Mouse (Mus musculus) MEL (cell line): ENCODE measurements at regions not wholly inside any gene's neighbourhood (a gene's known extent, or its start where the extent isn't known, plus 50 kb on each side); places are given as distances from the start of the nearest gene placed in this dataset.

ENCODE experiments used
- DNase-seq: peaks from one replicate; pipeline ENCODE4 v3.0.0; 2011; ENCODE audit warnings: low read depth, low spot score
- H3K27ac ChIP-seq: 2 replicates; pipeline ENCODE4 v1.5.1; 2012; ENCODE audit warnings: low read depth, mild to moderate bottlenecking, control low read depth, low read length, moderate library complexity; ENCODE audit not compliant: control insufficient read depth
- H3K27me3 ChIP-seq, 2 experiments: fragments of 150-350 bp in 1 of 2; sonication (generic) in 1 of 2; 2 replicates each; pipeline ENCODE4 v1.6.1; 2012; ENCODE audit warnings: low read length in 2 of 2, mild to moderate bottlenecking in 2 of 2, improper control_type of control experiment in 1 of 2, moderate library complexity in 1 of 2; ENCODE audit not compliant: insufficient read depth in 2 of 2, control insufficient read depth in 1 of 2
- H3K36me3 ChIP-seq, 2 experiments: 2 replicates each; pipeline ENCODE4 v1.6.1; 2012 to 2014; ENCODE audit warnings: low read length in 2 of 2, improper control_type of control experiment in 1 of 2, inconsistent platforms in 1 of 2, mild to moderate bottlenecking in 1 of 2; ENCODE audit not compliant: insufficient read depth in 2 of 2, control insufficient read depth in 1 of 2
- H3K4me1 ChIP-seq, 2 experiments: fragments of 150-350 bp in 1 of 2; sonication (generic) in 1 of 2; 2 replicates each; pipeline ENCODE4 v1.6.1; 2012; ENCODE audit warnings: low read length in 2 of 2, improper control_type of control experiment in 1 of 2, mild to moderate bottlenecking in 1 of 2; ENCODE audit not compliant: insufficient read depth in 2 of 2, control insufficient read depth in 1 of 2
- H3K4me3 ChIP-seq, 2 experiments: fragments of 150-350 bp in 1 of 2; sonication (generic) in 1 of 2; 2 replicates each; pipeline ENCODE4 v1.5.1; 2012; ENCODE audit warnings: low read depth in 2 of 2, low read length in 2 of 2, mild to moderate bottlenecking in 2 of 2, moderate library complexity in 2 of 2, control low read depth in 1 of 2, improper control_type of control experiment in 1 of 2; ENCODE audit not compliant: control insufficient read depth in 1 of 2, insufficient read depth in 1 of 2
- H3K79me2 ChIP-seq: 2 replicates; pipeline ENCODE4 v1.6.1; 2012; ENCODE audit warnings: mild to moderate bottlenecking, low read length, moderate library complexity; ENCODE audit not compliant: control insufficient read depth, poor library complexity, insufficient read depth
- H3K9ac ChIP-seq: 2 replicates; pipeline ENCODE4 v1.6.1; 2012; ENCODE audit warnings: low read depth, mild to moderate bottlenecking, control low read depth, low read length, moderate library complexity; ENCODE audit not compliant: control insufficient read depth, poor library complexity, severe bottlenecking
- H3K9me3 ChIP-seq: fragments of 150-350 bp; sonication (generic); replicated peaks from 2 replicates; pipeline ENCODE4 v1.6.1; 2012; ENCODE audit warnings: mild to moderate bottlenecking, low read length, improper control_type of control experiment, moderate library complexity; ENCODE audit not compliant: insufficient read depth
- BHLHE40 ChIP-seq: IDR thresholded peaks from 2 replicates; pipeline ENCODE4 v1.6.1; 2012; ENCODE audit warnings: low read depth, mild to moderate bottlenecking, inconsistent platforms, low read length, improper control_type of control experiment, borderline replicate concordance
- CHD1 ChIP-seq: IDR thresholded peaks from 2 replicates; pipeline ENCODE4 v1.6.1; 2012; ENCODE audit warnings: low read depth, mild to moderate bottlenecking, inconsistent platforms, low read length, improper control_type of control experiment
- CHD2 ChIP-seq: IDR thresholded peaks from 2 replicates; pipeline ENCODE4 v1.6.1; 2011; ENCODE audit warnings: low read length, improper control_type of control experiment
- E2F4 ChIP-seq: IDR thresholded peaks from 2 replicates; pipeline ENCODE4 v1.6.1; 2011; ENCODE audit warnings: low read depth, low read length, improper control_type of control experiment, borderline replicate concordance
- ELF1 ChIP-seq: IDR thresholded peaks from 2 replicates; pipeline ENCODE4 v1.6.1; 2014; ENCODE audit warnings: low read depth, mild to moderate bottlenecking, inconsistent platforms, low read length, improper control_type of control experiment, moderate library complexity
- ETS1 ChIP-seq: IDR thresholded peaks from 2 replicates; pipeline ENCODE4 v1.6.1; 2012; ENCODE audit warnings: low read depth, mild to moderate bottlenecking, inconsistent platforms, low read length, improper control_type of control experiment, moderate library complexity
- GATA1 ChIP-seq: IDR thresholded peaks from 2 replicates; pipeline ENCODE4 v1.6.1; 2011; ENCODE audit warnings: low read depth, low read length, improper control_type of control experiment
- HCFC1 ChIP-seq: IDR thresholded peaks from 2 replicates; pipeline ENCODE4 v1.6.1; 2012; ENCODE audit warnings: low read depth, mild to moderate bottlenecking, inconsistent platforms, low read length, improper control_type of control experiment, moderate library complexity
- JUND ChIP-seq: IDR thresholded peaks from 2 replicates; pipeline ENCODE4 v1.6.1; 2011; ENCODE audit warnings: low read depth, mild to moderate bottlenecking, improper control_type of control experiment, low read length
- MAFK ChIP-seq: IDR thresholded peaks from 2 replicates; pipeline ENCODE4 v1.6.1; 2011; ENCODE audit warnings: low read depth, mild to moderate bottlenecking, low read length, improper control_type of control experiment, borderline replicate concordance
- MAX ChIP-seq: IDR thresholded peaks from 2 replicates; pipeline ENCODE4 v1.6.1; 2011; ENCODE audit warnings: low read length, improper control_type of control experiment
- MYC ChIP-seq: IDR thresholded peaks from 2 replicates; pipeline ENCODE4 v1.6.1; 2011; ENCODE audit warnings: low read depth, mild to moderate bottlenecking, low read length, improper control_type of control experiment, moderate library complexity
- POLR2A ChIP-seq, 2 experiments: IDR thresholded peaks; 2 replicates each; pipeline ENCODE4 v1.6.1; 2011 to 2012; ENCODE audit warnings: low read length in 2 of 2, mild to moderate bottlenecking in 2 of 2, control low read depth in 1 of 2, improper control_type of control experiment in 1 of 2, low read depth in 1 of 2, moderate library complexity in 1 of 2; ENCODE audit not compliant: control insufficient read depth in 1 of 2, insufficient read depth in 1 of 2, poor library complexity in 1 of 2
- TCF12 ChIP-seq: IDR thresholded peaks from 2 replicates; pipeline ENCODE4 v1.6.1; 2014; ENCODE audit warnings: low read depth, mild to moderate bottlenecking, inconsistent platforms, low read length, improper control_type of control experiment, moderate library complexity
- UBTF ChIP-seq: IDR thresholded peaks from 2 replicates; pipeline ENCODE4 v1.6.1; 2012; ENCODE audit warnings: low read depth, mild to moderate bottlenecking, inconsistent platforms, low read length, improper control_type of control experiment, moderate library complexity, borderline replicate concordance; ENCODE audit not compliant: insufficient read depth
- USF1 ChIP-seq: IDR thresholded peaks from 2 replicates; pipeline ENCODE4 v1.6.1; 2014; ENCODE audit warnings: low read depth, mild to moderate bottlenecking, inconsistent platforms, low read length, improper control_type of control experiment, moderate library complexity
- USF2 ChIP-seq, 2 experiments: IDR thresholded peaks; 2 replicates each; pipeline ENCODE4 v1.6.1; 2011 to 2012; ENCODE audit warnings: improper control_type of control experiment in 2 of 2, low read length in 2 of 2, borderline replicate concordance in 1 of 2, inconsistent platforms in 1 of 2, low read depth in 1 of 2, mild to moderate bottlenecking in 1 of 2; ENCODE audit not compliant: insufficient read depth in 1 of 2
- ZKSCAN1 ChIP-seq: IDR thresholded peaks from 2 replicates; pipeline ENCODE4 v1.6.1; 2012; ENCODE audit warnings: low read depth, mild to moderate bottlenecking, inconsistent platforms, low read length, improper control_type of control experiment, moderate library complexity
- ZMIZ1 ChIP-seq: IDR thresholded peaks from 2 replicates; pipeline ENCODE4 v1.6.1; 2012; ENCODE audit warnings: low read depth, mild to moderate bottlenecking, inconsistent platforms, low read length, improper control_type of control experiment, moderate library complexity
- ZNF384 ChIP-seq: IDR thresholded peaks from 2 replicates; pipeline ENCODE4 v1.6.1; 2012; ENCODE audit warnings: low read depth, mild to moderate bottlenecking, inconsistent platforms, low read length, improper control_type of control experiment

- no peaks in the 10 kb centered on the region for H3K9me3 ChIP-seq
- H3K4me1 ChIP-seq, result no peaks in the 10 kb centered on the region
- H3K27me3 ChIP-seq, result no peaks in the 10 kb centered on the region
- no peaks in the 10 kb centered on the region for H3K36me3 ChIP-seq
- H3K4me3 ChIP-seq, result no peak overlapping the region
- H3K27ac ChIP-seq, result no peak overlapping the region
- no peak for DNase-seq
- no peak for TF ChIP-seq ZNF384
- no peak for TF ChIP-seq HCFC1
- no peak for TF ChIP-seq ELF1
- no peak for TF ChIP-seq CHD1
- TF ChIP-seq POLR2A (IDR thresholded peaks at IDR 0.05; ENCODE audit: control insufficient read depth in 1 of 2, insufficient read depth in 1 of 2, low read depth in 1 of 2, low read length in 2 of 2, poor library complexity in 1 of 2), result no peak
- TF ChIP-seq MAFK, result no peak
- TF ChIP-seq USF1, result no peak
- no peak for TF ChIP-seq BHLHE40
- TF ChIP-seq E2F4, result no peak
- no peak overlapping the region for H3K9ac ChIP-seq
- no peaks in the 10 kb centered on the region for H3K79me2 ChIP-seq
These were observed 157.0 kb downstream of the Zwint start for GRCm38 (mm10) chr10:72811614-72812013.

GRCm38 (mm10) chr10:72847358-72848082 is 192.9 kb downstream of the Zwint start:
- DNase-seq, result no peak

GRCm38 (mm10) chr10:72867956-72868355 is 213.3 kb downstream of the Zwint start:
- H3K4me3 ChIP-seq, result no peak overlapping the region
- H3K4me1 ChIP-seq, result no peaks in the 10 kb centered on the region
- no peaks in the 10 kb centered on the region for H3K9me3 ChIP-seq
- no peaks in the 10 kb centered on the region for H3K79me2 ChIP-seq
- TF ChIP-seq TCF12, result no peak
- no peak for TF ChIP-seq E2F4
- TF ChIP-seq ZMIZ1, result no peak
- no peaks in the 10 kb centered on the region for H3K36me3 ChIP-seq
- no peak overlapping the region for H3K9ac ChIP-seq
- H3K27me3 ChIP-seq, result no peaks in the 10 kb centered on the region
- no peak overlapping the region for H3K27ac ChIP-seq
- DNase-seq, result no peak

More at GRCm38 (mm10) chr10:72847358-72848082, 192.9 kb downstream of the Zwint start:
- Histone ChIP-seq H3K79me2 (no peaks in the 10 kb centered on the region), H3K36me3 (no peaks in the 10 kb centered on the region), H3K4me1 (no peaks in the 10 kb centered on the region), H3K9ac (no peak overlapping the region), H3K4me3 (no peak overlapping the region), H3K27me3 (no peaks in the 10 kb centered on the region), H3K27ac (no peak overlapping the region), H3K9me3 (no peaks in the 10 kb centered on the region)
- no peak for TF ChIP-seq ETS1
- TF ChIP-seq MAX, result no peak
- no peak for TF ChIP-seq UBTF
- no peak for TF ChIP-seq ELF1
- no peak for TF ChIP-seq USF2 (IDR thresholded peaks at IDR 0.05; ENCODE audit: borderline replicate concordance in 1 of 2, insufficient read depth in 1 of 2, low read depth in 1 of 2, low read length in 2 of 2)
- no peak for TF ChIP-seq MAFK
- TF ChIP-seq GATA1, result no peak
- TF ChIP-seq CHD2, result no peak
- TF ChIP-seq E2F4, result no peak
- TF ChIP-seq MYC, result no peak
- TF ChIP-seq ZKSCAN1, result no peak
- TF ChIP-seq JUND, result no peak
- TF ChIP-seq USF1, result no peak
